Mouse (Mus musculus) cerebellum, adult 2 months (tissue): Measurements from ENCODE around the gene Ccdc188.

Experiments
- CTCF ChIP-seq: fragments of 200-500 bp; IDR thresholded peaks from 2 replicates; pipeline ENCODE4 v1.5.1; 2011; ENCODE audit warnings: low read depth, mild to moderate bottlenecking, control low read depth, low read length, moderate library complexity, borderline replicate concordance; ENCODE audit not compliant: insufficient read depth
- POLR2A ChIP-seq: fragments of 200-500 bp; IDR thresholded peaks from 2 replicates; pipeline ENCODE4 v1.6.1; 2011; ENCODE audit warnings: low read length, control low read depth, borderline replicate concordance; ENCODE audit not compliant: insufficient read depth

DNA sequence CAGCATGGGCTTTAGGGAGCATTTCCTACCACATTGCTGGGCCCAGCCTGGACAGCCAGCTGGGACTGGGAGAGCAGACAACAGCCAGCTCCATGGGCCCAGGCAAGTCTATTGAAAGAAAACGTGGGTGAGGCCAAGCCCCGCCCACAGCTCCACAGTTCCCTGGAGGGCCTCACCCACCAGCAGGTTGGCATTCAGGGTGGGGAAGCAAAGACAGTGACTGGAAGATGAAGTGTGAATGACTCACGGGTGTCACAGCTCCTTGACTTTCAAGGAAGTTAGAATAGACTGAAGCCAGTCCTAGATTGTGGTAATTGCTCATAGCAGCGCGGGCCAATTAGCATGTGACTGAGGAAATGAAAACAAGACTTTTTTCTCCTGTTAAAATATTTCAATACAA, 22.6 kb upstream of the Ccdc188 start:
- TF ChIP-seq POLR2A (no peak), CTCF (no peak)
